Mouse (Mus musculus): ENCODE results near the gene Hephl1.

GRCm38 (mm10) chr9:15140546-15140945 is 28.6 kb upstream of the Hephl1 start:
- no peak for TF ChIP-seq CTCF (IDR thresholded peaks at IDR 0.05)
- no peak for TF ChIP-seq EP300 (IDR thresholded peaks at IDR 0.05)

All from lung, postnatal 0 days (tissue).